Comparison of ENCODE assay signal across 8 mouse cellular contexts in genomic region chr13:103096346-103097150, GRCm38 (mm10).
DNase-seq lines count a peak whose midpoint lies in the region; ATAC-seq and TF ChIP-seq lines count a peak whose summit lies in the region.

No protein-coding gene starts in this region.

- TF ChIP-seq CTCF in kidney, postnatal 0 days (IDR thresholded peaks at IDR 0.05; ENCODE audit: low read depth): peak; percentile 44

- DNase-seq in urinary bladder, adult 18-20 months (ENCODE audit: low spot score in 2 of 2): peak; percentile 8 to 43
- DNase-seq in urinary bladder, postnatal 25 days (ENCODE audit: low spot score): no peak
- peak; percentile 81 for DNase-seq in forebrain, embryonic 11.5 days (ENCODE audit: low spot score)
- DNase-seq in kidney, postnatal 0 days (ENCODE audit: low spot score): peak; percentile 88
- DNase-seq in limb, embryonic 14.5 days (ENCODE audit: low spot score): peak; percentile 78

- H3K4me1 ChIP-seq in forebrain, embryonic 11.5 days (replicated peaks; ENCODE audit: control insufficient read depth, insufficient read depth, low read length): peaks cover 4% of the 10 kb centered on the region; the same call in 1 of the 2 replicates
- peaks cover 7 to 22% of the 10 kb centered on the region in 2 experiments for H3K4me1 ChIP-seq in heart, embryonic 14.5 days (ENCODE audit: control insufficient read depth in 2 of 2, insufficient read depth in 2 of 2, low read length in 2 of 2)
- H3K4me1 ChIP-seq in kidney, postnatal 0 days (replicated peaks; ENCODE audit: insufficient read depth, low read length): 0 out of 2 replicates have a peak, but pooled peaks cover 6% of the 10 kb centered on the region
- 0 out of 2 replicates have a peak, but pooled peaks cover 6% of the 10 kb centered on the region for H3K4me1 ChIP-seq in limb, embryonic 14.5 days (ENCODE audit: control insufficient read depth, insufficient read depth, low read length)
- H3K4me1 ChIP-seq in midbrain, embryonic 13.5 days (replicated peaks): peaks cover 23% of the 10 kb centered on the region
- H3K4me1 ChIP-seq in stomach, embryonic 15.5 days: no peaks in the 10 kb centered on the region

- WGBS in forebrain, embryonic 11.5 days: 6% methylated on average over 28 of the region's 28 CpGs
- 1% methylated on average over 28 of the region's 28 CpGs for WGBS in heart, embryonic 14.5 days
- WGBS in kidney, postnatal 0 days: 4% methylated on average over 28 of the region's 28 CpGs
- WGBS in limb, embryonic 14.5 days: 4% methylated on average over 28 of the region's 28 CpGs
- 5% methylated on average over 28 of the region's 28 CpGs for WGBS in midbrain, embryonic 13.5 days
- 5% methylated on average over 28 of the region's 28 CpGs for WGBS in stomach, embryonic 15.5 days

- no peak for TF ChIP-seq POLR2A in limb, embryonic 14.5 days (IDR thresholded peaks at IDR 0.05; ENCODE audit: borderline replicate concordance, extremely low read depth, insufficient read depth, insufficient read length)

- H3K36me3 ChIP-seq in forebrain, embryonic 11.5 days (ENCODE audit: control insufficient read depth, insufficient read depth, low read length): no peaks in the 10 kb centered on the region
- no peaks in the 10 kb centered on the region for H3K36me3 ChIP-seq in heart, embryonic 14.5 days (ENCODE audit: control insufficient read depth, insufficient read depth, low read length)
- no peaks in the 10 kb centered on the region for H3K36me3 ChIP-seq in kidney, postnatal 0 days (ENCODE audit: insufficient read depth, low read length)
- no peaks in the 10 kb centered on the region for H3K36me3 ChIP-seq in limb, embryonic 14.5 days (ENCODE audit: control insufficient read depth, insufficient read depth, low read length)
- H3K36me3 ChIP-seq in midbrain, embryonic 13.5 days: no peaks in the 10 kb centered on the region
- no peaks in the 10 kb centered on the region for H3K36me3 ChIP-seq in stomach, embryonic 15.5 days

- H3K27ac ChIP-seq in forebrain, embryonic 11.5 days (ENCODE audit: low read depth, low read length): no peak overlapping the region
- H3K27ac ChIP-seq in heart, embryonic 14.5 days (replicated peaks in 1 of 2; ENCODE audit: control insufficient read depth in 1 of 2, insufficient read depth in 1 of 2, low read depth in 2 of 2, low read length in 2 of 2): peak overlapping the region; percentile 96 to 97
- H3K27ac ChIP-seq in kidney, postnatal 0 days: no peak overlapping the region
- no peak overlapping the region for H3K27ac ChIP-seq in limb, embryonic 14.5 days (replicated peaks; ENCODE audit: low read depth, low read length)
- no peak overlapping the region for H3K27ac ChIP-seq in midbrain, embryonic 13.5 days
- H3K27ac ChIP-seq in stomach, embryonic 15.5 days: peak overlapping the region; percentile 31; the same call in 1 of the 2 replicates

- H3K4me2 ChIP-seq in forebrain, embryonic 11.5 days (ENCODE audit: low read depth, low read length, severe bottlenecking): peak overlapping the region; percentile 79
- peak overlapping the region; percentile 86 for H3K4me2 ChIP-seq in heart, embryonic 14.5 days (ENCODE audit: low read length)
- H3K4me2 ChIP-seq in kidney, postnatal 0 days (ENCODE audit: low read length): peak overlapping the region; percentile 79
- peak overlapping the region; percentile 62 for H3K4me2 ChIP-seq in limb, embryonic 14.5 days (replicated peaks; ENCODE audit: low read depth, low read length, severe bottlenecking)
- H3K4me2 ChIP-seq in midbrain, embryonic 13.5 days (replicated peaks): peak overlapping the region; percentile 81
- peak overlapping the region; percentile 85 for H3K4me2 ChIP-seq in stomach, embryonic 15.5 days

- H3K4me3 ChIP-seq in forebrain, embryonic 11.5 days (ENCODE audit: low read depth, low read length): peak overlapping the region; percentile 42
- H3K4me3 ChIP-seq in heart, embryonic 14.5 days (ENCODE audit: control insufficient read depth in 1 of 2, insufficient read depth in 1 of 2, low read depth in 1 of 2, low read length in 2 of 2): peak overlapping the region; percentile 56 to 76
- H3K4me3 ChIP-seq in kidney, postnatal 0 days (replicated peaks; ENCODE audit: low read depth, low read length): peak overlapping the region; percentile 43
- H3K4me3 ChIP-seq in limb, embryonic 14.5 days (replicated peaks; ENCODE audit: low read length): peak overlapping the region; percentile 39
- H3K4me3 ChIP-seq in midbrain, embryonic 13.5 days (replicated peaks): peak overlapping the region; percentile 46
- peak overlapping the region; percentile 48 for H3K4me3 ChIP-seq in stomach, embryonic 15.5 days (replicated peaks)

- peak; percentile 91 for ATAC-seq in forebrain, embryonic 11.5 days (replicated peaks; ENCODE audit: low FRiP score)
- peak; percentile 91 for ATAC-seq in heart, embryonic 14.5 days (ENCODE audit: insufficient number of reproducible peaks, insufficient read depth, low FRiP score, low read depth)
- ATAC-seq in kidney, postnatal 0 days (replicated peaks; ENCODE audit: low FRiP score, low read depth): peak; percentile 87
- peak; percentile 89 for ATAC-seq in limb, embryonic 14.5 days (ENCODE audit: low FRiP score, low read depth)
- ATAC-seq in midbrain, embryonic 13.5 days: peak; percentile 96
- peak; percentile 79 for ATAC-seq in stomach, embryonic 15.5 days (ENCODE audit: insufficient read depth, low FRiP score, low read depth)

- H3K9me3 ChIP-seq in forebrain, embryonic 11.5 days (ENCODE audit: control insufficient read depth, low read length): no peaks in the 10 kb centered on the region
- no peaks in the 10 kb centered on the region for H3K9me3 ChIP-seq in heart, embryonic 14.5 days (ENCODE audit: control insufficient read depth, low read length)
- H3K9me3 ChIP-seq in kidney, postnatal 0 days (replicated peaks; ENCODE audit: low read length): no peaks in the 10 kb centered on the region
- no peaks in the 10 kb centered on the region for H3K9me3 ChIP-seq in limb, embryonic 14.5 days (ENCODE audit: control insufficient read depth, low read length)
- H3K9me3 ChIP-seq in midbrain, embryonic 13.5 days: no peaks in the 10 kb centered on the region
- no peaks in the 10 kb centered on the region for H3K9me3 ChIP-seq in stomach, embryonic 15.5 days

- H3K9ac ChIP-seq in forebrain, embryonic 11.5 days (ENCODE audit: low read length): peak overlapping the region; percentile 41
- H3K9ac ChIP-seq in heart, embryonic 14.5 days (ENCODE audit: low read length): peak overlapping the region; percentile 79
- peak overlapping the region; percentile 37; the same call in 1 of the 2 replicates for H3K9ac ChIP-seq in kidney, postnatal 0 days (ENCODE audit: low read depth, low read length)
- peak overlapping the region; percentile 29 for H3K9ac ChIP-seq in limb, embryonic 14.5 days (ENCODE audit: low read depth, low read length, severe bottlenecking)
- H3K9ac ChIP-seq in midbrain, embryonic 13.5 days (replicated peaks): peak overlapping the region; percentile 61
- no peak overlapping the region for H3K9ac ChIP-seq in stomach, embryonic 15.5 days

- H3K27me3 ChIP-seq in forebrain, embryonic 11.5 days (ENCODE audit: control insufficient read depth, insufficient read depth, low read length): no peaks in the 10 kb centered on the region; the same call in 1 of the 2 replicates
- H3K27me3 ChIP-seq in heart, embryonic 14.5 days (ENCODE audit: control insufficient read depth, insufficient read depth, low read length): no peaks in the 10 kb centered on the region
- H3K27me3 ChIP-seq in kidney, postnatal 0 days (ENCODE audit: insufficient read depth, low read length): no peaks in the 10 kb centered on the region
- H3K27me3 ChIP-seq in limb, embryonic 14.5 days (ENCODE audit: control insufficient read depth, insufficient read depth, low read length): peaks cover 10% of the 10 kb centered on the region; the same call in 1 of the 2 replicates
- H3K27me3 ChIP-seq in midbrain, embryonic 13.5 days: peaks cover 7% of the 10 kb centered on the region; the same call in 1 of the 2 replicates
- no peaks in the 10 kb centered on the region for H3K27me3 ChIP-seq in stomach, embryonic 15.5 days (replicated peaks)

Comparison
In these comparisons a context has a peak if more than half of its experiments do, and no peak if none do; other contexts are left out.
1. H3K27ac ChIP-seq: peak in heart, embryonic 14.5 days (2 of 2) and stomach, embryonic 15.5 days (single experiment); none in forebrain, embryonic 11.5 days (single experiment), kidney, postnatal 0 days (single experiment), limb, embryonic 14.5 days (single experiment) and midbrain, embryonic 13.5 days (single experiment).
2. Peak in every context shown above with its lines, with median percentiles within 50 percentile points of each other: ATAC-seq, H3K4me2 ChIP-seq and H3K4me3 ChIP-seq.